Mouse (Mus musculus) hematopoietic stem cell, adult 5-6 weeks (primary cell): ENCODE data around the gene Grb10. TPM values are rescaled to one million over a fixed set of nuclear protein-coding genes. Genes with fewer than 3 reads are reported as not detected.
A peak's percentile ranks its signal among the peaks of the same experiment; 100 is the strongest.

Source experiments
- ATAC-seq, 2 experiments: fragments of 125-278 bp in 1 of 2; replicated peaks in 1 of 2; 2 replicates each; pipeline ENCODE4 v1.8.0; 2016 to 2017; ENCODE audit warnings: inconsistent platforms in 2 of 2, mild to moderate bottlenecking in 2 of 2, moderate number of reproducible peaks in 2 of 2, low read depth in 1 of 2, moderate TSS enrichment in 1 of 2; ENCODE audit not compliant: low FRiP score in 2 of 2, poor library complexity in 2 of 2, severe bottlenecking in 2 of 2, insufficient read depth in 1 of 2, low TSS enrichment in 1 of 2
- total RNA-seq: library from RNA; stranded (forward); fragments of 172-1452, 232-1000 nt; gene quantifications from 2 replicates; pipeline ENCODE4 v1.2.3, GENCODE M21; 2017

Grb10 gene
- 22.5 and 23.0 TPM in 2 replicates for total RNA-seq

DNA sequence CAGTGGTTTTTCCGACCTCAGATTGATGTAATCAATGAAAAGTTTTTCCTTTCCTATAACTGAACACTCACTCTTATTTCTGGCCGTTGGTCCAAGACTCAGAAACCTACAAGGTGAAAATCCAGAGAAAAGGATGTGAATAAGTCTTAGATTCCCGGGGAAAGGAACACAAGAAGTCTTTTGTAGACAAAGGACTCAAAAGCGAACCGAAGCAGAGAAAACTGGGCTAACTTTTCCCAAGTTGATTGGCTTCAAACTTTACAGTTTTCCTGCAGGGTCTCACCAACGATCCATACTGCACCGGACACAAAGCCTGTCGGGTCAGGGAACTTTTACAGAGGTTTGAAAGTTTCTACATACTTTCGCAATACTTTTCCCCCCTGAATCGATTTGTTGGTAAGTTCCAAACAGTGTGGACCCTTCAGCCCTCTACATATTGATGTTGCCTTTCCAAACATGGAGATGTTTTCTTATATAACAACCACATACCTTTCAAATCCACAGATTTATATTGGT lies at the start of gene Grb10:
Gene Grb10, minus strand, starts transcription at position 214 of the 516 bp plus-strand sequence.
- ATAC-seq: no peak

DNA sequence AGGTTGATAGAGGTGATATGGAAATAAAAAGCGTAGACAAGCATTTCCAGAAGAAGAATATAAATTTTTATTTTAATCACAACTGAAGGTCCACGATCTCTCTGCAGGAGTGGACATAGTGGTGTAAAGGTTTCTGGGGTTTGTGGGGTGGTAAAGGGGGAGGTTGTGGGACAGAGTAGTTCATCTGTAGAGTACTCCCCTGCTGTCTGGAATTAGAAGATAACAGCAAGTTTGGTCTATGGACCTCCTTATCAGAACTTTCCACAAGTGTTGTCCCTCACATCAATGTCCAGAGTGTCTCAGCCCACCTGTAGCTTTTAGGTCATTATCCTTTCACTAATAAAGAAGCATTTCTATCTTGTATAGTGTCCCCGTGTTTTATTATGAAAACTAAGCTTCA lies 43.2 kb upstream of the Grb10 start:
- no peak for ATAC-seq

DNA sequence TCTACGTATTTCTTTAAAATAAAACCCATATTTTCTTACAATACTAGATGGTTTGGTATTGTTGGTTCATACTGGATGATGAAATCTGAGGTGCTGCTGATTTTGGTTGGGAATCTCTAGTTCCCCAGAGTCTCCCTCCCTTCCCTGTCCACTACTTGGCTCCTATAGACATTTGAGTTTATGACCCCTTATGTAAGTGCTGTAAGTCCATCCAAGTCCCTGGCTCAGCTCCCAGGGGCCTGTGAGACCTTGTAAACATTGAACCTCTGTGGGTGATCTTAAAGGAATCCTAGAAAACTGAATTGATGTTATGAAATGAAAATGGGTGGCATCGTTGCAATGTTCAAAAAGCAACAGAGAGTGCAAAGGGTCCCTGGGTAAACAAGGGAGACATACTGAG lies 40.7 kb upstream of the Grb10 start:
- ATAC-seq: no peak

- ATAC-seq: no peak
Measured at GRCm38 (mm10) chr11:12075449-12075848, 37.0 kb upstream of the Grb10 start.

DNA sequence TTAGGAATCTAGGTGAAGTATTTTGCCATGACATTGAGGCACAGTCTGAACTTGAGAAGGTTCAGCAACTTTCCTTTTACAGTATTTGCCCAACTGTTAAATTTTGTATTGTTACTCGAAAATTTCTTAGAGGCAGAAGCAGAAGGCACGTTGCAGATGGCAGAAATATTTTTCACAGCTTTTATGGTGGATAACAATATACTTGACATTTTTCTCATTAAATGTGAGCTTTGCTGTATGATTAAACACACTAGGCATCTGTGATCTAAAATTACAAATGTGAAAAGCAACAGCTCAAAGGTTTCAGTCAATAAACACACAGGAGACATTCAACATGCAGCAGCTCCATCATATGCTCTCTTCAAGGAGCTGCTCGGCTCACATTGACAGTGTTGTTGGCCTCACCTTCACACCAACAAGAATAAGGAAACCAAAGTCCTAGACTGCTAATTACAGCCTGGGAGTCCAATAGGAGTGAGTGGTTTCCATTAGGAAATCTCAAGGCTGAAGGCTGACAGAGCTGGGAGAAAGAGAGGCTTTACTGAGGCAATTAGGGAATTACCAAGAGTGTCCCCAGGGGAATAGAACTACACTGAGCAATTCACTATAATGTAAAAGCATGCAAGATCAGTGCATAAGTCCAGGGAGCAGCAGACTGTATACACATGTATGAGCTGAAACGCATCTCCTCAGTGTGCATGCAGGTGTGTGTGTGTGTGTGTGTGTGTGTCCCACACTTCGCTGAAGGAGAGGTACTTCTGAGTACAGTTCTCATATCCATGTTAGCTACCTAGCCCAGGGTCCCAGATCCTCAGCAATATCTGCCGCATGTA lies 35.1 kb upstream of the Grb10 start:
- ATAC-seq: no peak

DNA sequence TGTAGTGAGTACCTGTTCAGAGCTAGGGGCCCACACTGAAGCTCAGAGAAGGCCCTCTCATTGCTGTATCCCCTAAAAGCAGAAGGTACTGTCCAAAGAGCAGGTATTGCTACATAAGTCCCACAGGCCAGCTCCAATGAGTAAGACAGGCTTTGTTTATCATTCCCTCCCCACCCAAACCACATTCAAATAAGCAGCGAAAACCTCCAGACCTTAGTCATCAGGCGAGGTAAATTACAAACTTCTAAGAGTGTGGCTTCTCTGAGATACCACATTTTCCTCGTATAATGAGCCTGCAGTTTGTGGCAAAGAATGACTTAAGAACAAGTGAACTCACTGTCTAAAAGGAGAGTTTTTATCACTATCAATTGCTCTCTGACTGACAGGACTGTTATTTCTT lies 33.8 kb upstream of the Grb10 start:
- ATAC-seq: no peak

GRCm38 (mm10) chr11:12059005-12059404 lies 20.5 kb upstream of the Grb10 start:
- no peak for ATAC-seq

DNA sequence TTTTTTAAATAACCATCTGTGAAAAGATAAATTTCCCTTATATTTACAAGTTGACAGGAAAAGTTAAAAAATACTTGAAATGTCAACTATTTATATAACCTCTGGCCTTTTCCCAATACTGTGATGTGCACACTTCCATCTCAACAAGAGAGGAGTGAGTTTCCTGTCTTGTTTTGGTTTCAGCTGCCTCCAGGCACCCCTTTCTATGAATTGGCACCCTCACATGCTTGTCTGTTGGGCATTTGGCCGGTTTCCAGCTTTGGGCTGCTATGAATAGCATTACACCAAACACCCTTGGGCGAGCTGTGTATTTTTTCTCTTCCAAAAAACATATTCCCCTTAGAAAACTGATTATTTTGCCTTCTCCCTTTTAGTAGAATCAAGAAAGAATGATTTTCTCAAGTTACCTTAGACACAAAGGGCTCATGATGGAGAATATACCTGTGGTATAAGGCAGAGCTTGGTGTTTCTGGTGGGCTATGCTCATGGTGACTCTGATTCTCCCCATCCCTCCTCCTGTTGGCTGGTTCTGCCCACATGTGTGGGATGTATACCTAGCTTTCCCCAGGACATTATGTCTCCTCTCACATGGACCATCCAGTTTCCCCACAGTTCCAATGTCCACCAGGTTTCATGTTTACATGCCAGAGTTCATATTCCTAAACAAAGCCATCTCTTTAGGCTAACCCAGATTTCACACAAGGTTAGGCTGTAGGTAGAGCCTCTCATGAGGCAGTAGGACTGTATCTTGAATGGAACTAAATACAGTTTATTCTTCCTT lies 10.3 kb upstream of the Grb10 start:
- no peak for ATAC-seq

GRCm38 (mm10) chr11:12048135-12048534 lies 9.7 kb upstream of the Grb10 start:
- no peak for ATAC-seq

DNA sequence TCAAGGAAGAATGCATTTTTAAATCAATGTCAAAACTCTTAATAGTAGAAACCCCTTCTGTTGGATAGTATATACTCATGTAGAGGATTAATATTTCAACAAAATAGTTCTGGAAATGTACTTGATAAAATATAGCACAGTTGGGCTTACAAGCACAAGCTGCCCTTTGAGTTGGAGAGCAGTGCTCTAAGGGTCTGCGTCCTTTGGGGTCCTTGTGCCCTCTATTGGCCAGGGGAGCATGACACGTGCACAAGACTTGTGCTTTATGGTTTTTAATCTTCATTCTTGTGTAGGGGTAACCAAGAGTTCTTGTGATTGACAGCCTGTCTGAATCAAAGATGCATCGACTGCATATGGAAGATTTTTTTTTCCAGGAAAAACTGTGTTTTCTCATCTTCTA lies 5.8 kb upstream of the Grb10 start:
- ATAC-seq: no peak

DNA sequence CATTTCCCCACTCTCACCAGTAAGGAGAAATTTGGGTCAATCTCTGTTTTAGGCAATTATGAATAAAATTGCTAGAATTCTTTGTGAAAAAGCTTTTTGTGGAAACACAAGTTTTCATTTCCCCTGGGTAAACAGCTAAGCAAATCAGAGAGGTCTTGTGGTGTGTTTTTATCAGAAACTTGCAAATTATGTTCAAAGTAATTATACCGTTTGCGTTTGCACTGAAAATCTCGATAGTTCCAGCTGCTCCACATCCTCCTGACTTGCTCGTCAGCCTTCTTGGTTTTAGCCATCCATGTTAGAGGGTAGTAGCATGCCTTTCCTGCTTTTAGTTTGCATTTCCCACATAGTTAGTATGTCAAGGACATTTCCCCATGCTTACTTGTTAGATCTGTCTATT lies 3.3 kb upstream of the Grb10 start:
- ATAC-seq: no peak

- ATAC-seq: no peak
Measured at GRCm38 (mm10) chr11:12041379-12041778, 2.9 kb upstream of the Grb10 start.

GRCm38 (mm10) chr11:12040391-12040790 lies 1.9 kb upstream of the Grb10 start:
- ATAC-seq: no peak

DNA sequence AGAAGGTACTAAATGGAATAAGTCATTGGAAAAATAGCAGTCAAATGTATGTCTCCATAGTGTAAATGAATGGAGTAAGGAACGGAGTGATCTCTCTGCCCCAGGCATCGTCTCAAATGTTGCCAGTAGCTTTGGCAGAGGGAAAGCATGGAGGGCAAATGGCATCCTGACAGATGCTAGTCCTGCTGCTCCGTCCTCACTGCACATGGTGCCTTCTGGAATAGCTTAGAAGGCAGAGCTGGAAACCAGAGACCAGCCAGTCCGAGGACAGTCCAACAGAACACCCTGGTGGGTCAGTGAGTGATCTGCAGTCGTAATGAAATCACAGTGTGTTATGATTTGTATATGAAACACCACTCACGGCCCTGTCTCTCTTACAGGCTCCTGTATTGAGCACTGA lies 1.3 kb upstream of the Grb10 start:
- ATAC-seq: no peak

DNA sequence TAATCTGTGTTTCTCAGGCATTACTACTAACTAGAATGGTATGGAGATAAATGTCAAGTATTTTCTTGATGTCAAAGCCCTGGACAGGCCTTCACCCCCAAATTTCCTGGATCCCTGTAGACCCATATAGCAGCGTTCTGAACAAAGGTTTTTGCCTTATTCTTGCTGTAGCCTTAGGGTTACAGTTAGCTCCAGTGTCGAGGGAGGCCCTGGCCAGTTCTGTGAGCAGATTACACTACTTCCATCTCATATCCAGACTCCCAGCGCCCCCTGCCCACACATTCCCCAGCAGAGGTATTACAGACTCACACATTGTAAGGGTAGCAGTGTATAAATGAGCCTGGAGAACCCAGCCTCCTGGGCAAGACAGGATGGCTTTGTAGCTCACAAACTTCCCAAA lies 615 bp upstream of the Grb10 start:
- ATAC-seq: no peak

GRCm38 (mm10) chr11:12037689-12038469 lies 604 bp downstream of the Grb10 start:
- ATAC-seq: no peak

GRCm38 (mm10) chr11:12037075-12037686 lies 1.3 kb downstream of the Grb10 start:
- ATAC-seq: peak in 1 of 2 experiments; percentile 37; a peak in 1 of 4 replicates
